Mouse (Mus musculus): ENCODE measurements around the gene Inpp5f. TPM values are rescaled to one million over a fixed set of nuclear protein-coding genes. Genes with fewer than 3 reads are reported as not detected.
"Not testable (repeated sequence)": the region's sequence is repeated elsewhere in the genome, so short reads cannot be mapped to it uniquely, and the experiment has no call there.

Gene Inpp5f
- polyA plus RNA-seq, 1 experiment from 2014 or later: 18.0 TPM

- peaks cover 19% of the 10 kb centered on the region for H3K4me1 ChIP-seq
- no peaks in the 10 kb centered on the region for H3K36me3 ChIP-seq
- H3K27ac ChIP-seq: no peak overlapping the region
- WGBS: 71% methylated on average over 2 of the region's 2 CpGs
- DNase-seq (ENCODE audit: low spot score): no peak
- no peaks in the 10 kb centered on the region for H3K9me3 ChIP-seq
- H3K27me3 ChIP-seq (ENCODE audit: insufficient read depth, poor library complexity, severe bottlenecking): no peaks in the 10 kb centered on the region
- H3K4me3 ChIP-seq: no peak overlapping the region
These were observed 31.7 kb upstream of the Inpp5f start for GRCm38 (mm10) chr7:128579381-128579780.

GRCm38 (mm10) chr7:128580318-128580717, 30.8 kb upstream of the Inpp5f start:
- Histone ChIP-seq H3K36me3 (no peaks in the 10 kb centered on the region), H3K27me3 (ENCODE audit: insufficient read depth, poor library complexity, severe bottlenecking) (no peaks in the 10 kb centered on the region), H3K9me3 (no peaks in the 10 kb centered on the region), H3K27ac (no peak overlapping the region), H3K4me1 (peaks cover 19% of the 10 kb centered on the region), H3K4me3 (no peak overlapping the region)
- DNase-seq (ENCODE audit: low spot score): no peak
- 84% methylated on average over 6 of the region's 6 CpGs for WGBS

- Histone ChIP-seq H3K4me3 (peak overlapping the region; percentile 9; the same call in 1 of the 2 replicates), H3K27me3 (ENCODE audit: insufficient read depth, poor library complexity, severe bottlenecking) (no peaks in the 10 kb centered on the region), H3K27ac (0 out of 2 replicates have a peak overlapping the region, but pooled peaks have one; percentile 24), H3K9me3 (no peaks in the 10 kb centered on the region), H3K36me3 (no peaks in the 10 kb centered on the region), H3K4me1 (peaks cover 19% of the 10 kb centered on the region)
- 67% methylated on average over 15 of the region's 15 CpGs for WGBS
- DNase-seq (ENCODE audit: low spot score): no peak
These were observed 29.2 kb upstream of the Inpp5f start for GRCm38 (mm10) chr7:128581864-128582484.

DNA sequence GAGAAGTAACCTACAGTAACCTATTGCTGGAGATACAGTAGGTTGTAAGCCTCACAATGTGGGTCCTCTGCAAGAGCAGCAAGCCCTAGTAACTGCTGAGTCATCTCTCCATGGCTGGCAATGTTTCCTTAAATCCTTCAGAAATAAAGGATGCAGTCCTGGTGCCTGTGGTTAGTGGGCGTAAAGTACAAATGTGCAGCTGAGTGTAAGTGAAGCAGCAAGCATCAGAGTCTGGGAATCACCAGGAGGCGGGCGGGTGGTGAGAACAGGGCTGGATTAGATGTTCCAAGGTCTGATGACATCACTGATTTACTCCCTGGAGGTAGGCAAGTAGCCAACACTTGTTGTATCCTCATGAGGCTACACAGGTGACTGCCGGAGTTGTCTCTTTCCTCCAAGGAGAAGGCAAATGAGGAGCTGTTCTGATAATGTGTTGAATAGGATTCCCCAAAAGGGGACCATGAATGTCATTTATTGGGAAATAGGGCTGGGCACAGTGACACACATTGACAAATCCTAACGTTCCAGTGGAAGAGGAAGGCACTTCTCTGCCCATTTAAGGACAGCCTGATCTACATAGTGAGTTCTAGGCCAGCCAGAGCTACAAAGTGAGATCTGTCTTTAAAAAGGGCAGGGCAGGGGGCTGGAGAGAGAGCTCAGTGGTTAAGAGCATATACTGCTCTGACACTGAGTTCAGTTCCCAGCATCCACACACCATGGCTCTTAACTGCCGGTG, 27.7 kb upstream of the Inpp5f start:
- Histone ChIP-seq H3K4me3 (no peak overlapping the region), H3K36me3 (no peaks in the 10 kb centered on the region), H3K27me3 (ENCODE audit: insufficient read depth, poor library complexity, severe bottlenecking) (no peaks in the 10 kb centered on the region), H3K4me1 (peaks cover 27% of the 10 kb centered on the region), H3K9me3 (no peaks in the 10 kb centered on the region), H3K27ac (no peak overlapping the region)
- WGBS: 75% methylated on average over 6 of the region's 6 CpGs
- no peak for DNase-seq (ENCODE audit: low spot score)

DNA sequence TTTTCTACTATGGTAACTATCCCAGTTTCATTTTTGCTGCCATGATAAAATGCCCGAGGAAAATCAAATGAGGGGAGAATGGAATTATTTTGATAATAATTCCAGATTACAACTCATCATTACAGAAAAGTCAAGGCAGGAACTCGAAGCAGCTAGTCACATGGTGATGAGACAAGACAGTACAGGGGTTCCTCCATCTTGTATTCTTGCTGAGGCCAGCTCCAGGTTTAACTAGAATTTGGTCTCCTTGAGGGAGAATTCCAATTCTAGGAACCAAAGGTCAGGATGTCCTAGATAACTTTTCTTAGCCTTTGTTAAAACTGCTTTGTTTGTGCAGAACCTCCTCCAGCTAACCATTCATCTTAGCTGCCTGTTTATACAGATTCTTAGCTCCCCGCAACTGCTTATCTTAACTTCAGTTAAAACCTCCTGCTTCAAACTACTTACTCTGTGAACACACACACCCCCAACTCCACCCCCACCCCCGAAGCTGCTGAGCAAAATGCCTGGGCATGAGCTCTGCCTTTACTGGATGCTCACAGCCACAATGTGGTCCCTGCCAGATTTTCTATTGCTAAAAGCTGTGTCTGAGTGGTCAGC, 23.7 kb upstream of the Inpp5f start:
- no peaks in the 10 kb centered on the region for H3K36me3 ChIP-seq
- H3K27ac ChIP-seq: peak overlapping the region; percentile 32; the same call in 1 of the 2 replicates
- no peaks in the 10 kb centered on the region for H3K27me3 ChIP-seq (ENCODE audit: insufficient read depth, poor library complexity, severe bottlenecking)
- 62% methylated on average over 4 of the region's 4 CpGs for WGBS
- DNase-seq (ENCODE audit: low spot score): no peak
- H3K4me3 ChIP-seq: no peak overlapping the region
- no peaks in the 10 kb centered on the region for H3K9me3 ChIP-seq
- peaks cover 31% of the 10 kb centered on the region for H3K4me1 ChIP-seq

DNA sequence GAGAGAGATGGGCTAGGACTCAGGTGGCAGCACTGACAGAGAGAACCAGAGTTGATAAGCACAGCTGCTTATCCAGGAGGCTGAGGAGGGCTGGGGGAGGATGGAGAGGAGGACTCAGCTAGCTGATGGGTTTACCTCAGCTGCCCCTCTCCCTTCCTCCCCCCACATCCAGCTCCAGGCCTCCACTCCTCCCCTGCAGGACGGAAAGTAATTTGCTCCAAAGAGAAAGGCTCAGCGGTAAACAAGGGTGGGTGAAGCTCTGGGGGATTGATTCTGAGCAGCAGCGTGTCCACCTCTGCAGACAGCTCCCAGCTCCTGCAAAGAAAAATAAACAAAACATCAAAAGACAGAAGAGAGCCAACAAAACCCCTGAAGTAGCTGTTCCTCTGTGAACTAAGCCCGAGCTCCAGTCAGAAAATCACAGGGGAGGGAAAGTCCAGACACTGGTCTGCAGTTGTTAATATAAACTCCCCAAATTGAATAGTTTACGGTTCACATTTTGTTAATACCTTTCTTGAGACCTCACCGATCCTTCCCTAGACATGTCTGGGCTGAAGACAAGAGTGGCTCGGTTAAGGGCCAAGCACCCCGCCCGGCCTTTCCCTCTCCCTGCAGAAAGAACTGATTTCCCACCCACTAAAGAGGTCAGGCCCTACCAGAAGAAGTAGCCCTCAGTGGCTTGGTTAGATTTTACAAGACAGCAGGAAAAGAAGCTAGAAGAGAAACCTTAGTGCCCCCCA, 19.6 kb upstream of the Inpp5f start:
- H3K27me3 ChIP-seq (ENCODE audit: insufficient read depth, poor library complexity, severe bottlenecking): no peaks in the 10 kb centered on the region
- no peaks in the 10 kb centered on the region for H3K36me3 ChIP-seq
- 16% methylated on average over 9 of the region's 9 CpGs for WGBS
- H3K4me1 ChIP-seq: peaks cover 26% of the 10 kb centered on the region
- no peak for DNase-seq (ENCODE audit: low spot score)
- H3K27ac ChIP-seq: peak overlapping the region; percentile 76
- H3K4me3 ChIP-seq: no peak overlapping the region
- H3K9me3 ChIP-seq: no peaks in the 10 kb centered on the region

DNA sequence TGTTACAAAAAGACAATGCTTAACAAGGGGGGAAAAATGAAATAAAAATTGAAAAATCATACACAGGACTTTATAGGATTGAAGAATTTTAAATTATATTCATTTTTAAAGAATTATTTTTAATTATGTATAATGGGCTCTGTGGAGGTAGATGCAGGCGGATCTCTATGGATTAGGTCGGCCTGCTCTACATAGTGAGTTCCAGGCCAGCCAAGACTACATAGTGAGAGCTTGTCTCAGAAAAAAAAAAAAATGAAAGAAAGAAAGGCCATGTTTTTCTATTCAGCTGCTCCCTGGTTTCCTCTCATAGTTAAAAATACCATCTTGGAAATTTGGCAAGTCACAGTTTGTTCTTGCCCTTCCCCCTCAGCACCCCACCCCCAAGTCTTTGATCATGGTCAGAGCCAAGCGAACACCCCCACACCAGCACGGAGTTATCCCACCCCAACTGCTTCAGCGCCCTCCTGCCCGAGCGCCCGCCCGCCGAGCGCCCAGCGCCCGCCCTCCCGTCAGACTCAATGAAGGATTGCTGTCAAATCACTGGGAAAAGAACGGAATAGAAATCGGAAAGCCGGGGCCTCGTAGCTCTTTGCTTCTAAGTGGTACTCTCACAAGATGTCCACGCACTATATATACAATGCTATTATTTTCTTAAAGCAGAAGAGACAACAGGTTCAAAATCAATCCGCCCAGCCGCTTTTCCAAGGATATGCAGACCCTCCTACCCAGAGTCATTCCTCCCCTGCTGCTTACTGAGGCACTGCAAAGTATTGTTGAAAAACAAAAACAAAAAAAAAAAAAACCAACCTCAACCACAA, 18.8 kb upstream of the Inpp5f start:
- H3K9me3 ChIP-seq: no peaks in the 10 kb centered on the region
- WGBS: 10% methylated on average over 21 of the region's 21 CpGs
- no peak for DNase-seq (ENCODE audit: low spot score)
- H3K4me1 ChIP-seq: peaks cover 26% of the 10 kb centered on the region
- no peaks in the 10 kb centered on the region for H3K36me3 ChIP-seq
- peak overlapping the region; percentile 57 for H3K4me3 ChIP-seq
- H3K27me3 ChIP-seq (ENCODE audit: insufficient read depth, poor library complexity, severe bottlenecking): no peaks in the 10 kb centered on the region
- peak overlapping the region; percentile 76 for H3K27ac ChIP-seq

GRCm38 (mm10) chr7:128592936-128593241, 18.2 kb upstream of the Inpp5f start:
- Histone ChIP-seq H3K27ac (peak overlapping the region; percentile 23; the same call in 1 of the 2 replicates), H3K4me3 (peak overlapping the region; percentile 57), H3K9me3 (no peaks in the 10 kb centered on the region), H3K36me3 (no peaks in the 10 kb centered on the region), H3K27me3 (ENCODE audit: insufficient read depth, poor library complexity, severe bottlenecking) (no peaks in the 10 kb centered on the region), H3K4me1 (peaks cover 20% of the 10 kb centered on the region)
- 14% methylated on average over 6 of the region's 6 CpGs for WGBS
- no peak for DNase-seq (ENCODE audit: low spot score)

DNA sequence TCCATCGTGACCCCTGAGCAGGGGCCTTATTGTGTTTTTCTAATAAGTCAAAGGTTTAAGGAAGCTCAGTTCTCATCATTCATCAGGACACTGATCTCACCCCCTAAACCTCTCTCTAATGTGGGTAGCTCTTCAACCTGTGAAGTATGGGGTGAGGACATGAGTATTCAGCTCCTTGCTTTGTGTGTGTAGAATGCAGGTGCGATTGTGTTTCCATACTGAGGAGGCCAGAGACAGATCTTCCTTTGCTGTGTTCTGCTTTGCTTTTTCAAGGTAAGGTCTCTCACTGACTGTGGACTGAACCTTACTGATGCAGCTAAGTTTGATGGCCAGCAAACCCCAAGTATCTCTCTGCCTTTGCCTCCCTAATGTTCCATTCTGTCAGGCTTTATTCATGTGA, 14.9 kb upstream of the Inpp5f start:
- Histone ChIP-seq H3K4me3 (no peak overlapping the region), H3K9me3 (no peaks in the 10 kb centered on the region), H3K27ac (no peak overlapping the region), H3K27me3 (ENCODE audit: insufficient read depth, poor library complexity, severe bottlenecking) (no peaks in the 10 kb centered on the region), H3K4me1 (peaks cover 15% of the 10 kb centered on the region), H3K36me3 (no peaks in the 10 kb centered on the region)
- WGBS: 90% methylated on average over 2 of the region's 2 CpGs
- no peak for DNase-seq (ENCODE audit: low spot score)

DNA sequence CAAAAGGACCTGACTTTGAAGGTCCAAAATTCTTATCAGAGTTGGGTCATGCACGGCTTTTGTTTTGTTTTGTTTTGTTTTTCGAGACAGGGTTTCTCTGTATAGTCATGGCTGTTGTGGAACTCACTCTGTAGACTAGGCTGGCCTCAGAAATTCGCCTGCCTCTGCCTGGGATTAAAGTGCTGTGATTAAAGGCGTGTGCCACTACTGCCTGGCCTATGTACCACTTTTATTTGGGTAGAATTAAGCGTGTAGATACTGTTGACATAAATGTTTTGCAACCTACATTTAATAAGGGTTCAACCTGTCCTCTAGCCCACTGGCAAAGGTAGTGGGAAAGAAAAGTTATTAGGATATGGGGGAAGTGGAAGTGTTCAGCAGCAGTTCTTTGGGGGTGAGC, 12.1 kb upstream of the Inpp5f start:
- 71% methylated on average over 5 of the region's 5 CpGs for WGBS
- DNase-seq (ENCODE audit: low spot score): no peak
- H3K27ac ChIP-seq: no peak overlapping the region
- H3K9me3 ChIP-seq: no peaks in the 10 kb centered on the region
- H3K36me3 ChIP-seq: no peaks in the 10 kb centered on the region
- no peaks in the 10 kb centered on the region for H3K27me3 ChIP-seq (ENCODE audit: insufficient read depth, poor library complexity, severe bottlenecking)
- H3K4me3 ChIP-seq: no peak overlapping the region
- no peaks in the 10 kb centered on the region for H3K4me1 ChIP-seq

DNA sequence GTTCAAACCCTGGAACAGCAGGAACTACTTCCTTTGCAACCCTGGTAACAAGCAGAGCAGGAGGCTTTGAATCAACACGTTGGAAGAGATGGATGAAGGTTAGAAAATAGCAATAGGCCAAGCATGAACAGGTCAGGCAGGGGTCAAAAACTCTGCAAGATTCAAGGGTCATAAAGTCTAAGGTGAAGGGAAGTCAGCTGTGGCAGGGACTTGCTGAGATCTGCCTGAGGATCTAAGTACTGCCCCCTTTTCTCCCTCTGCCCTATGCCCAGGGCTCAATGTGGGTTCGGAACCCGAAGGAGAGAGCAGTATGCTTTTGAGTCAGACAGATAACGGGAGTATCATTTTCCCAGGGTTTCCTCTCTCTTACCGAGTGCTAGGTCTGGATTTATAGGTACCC, 9.3 kb upstream of the Inpp5f start:
- no peaks in the 10 kb centered on the region for H3K36me3 ChIP-seq
- 78% methylated on average over 5 of the region's 5 CpGs for WGBS
- H3K9me3 ChIP-seq: no peaks in the 10 kb centered on the region
- no peak overlapping the region for H3K27ac ChIP-seq
- DNase-seq (ENCODE audit: low spot score): no peak
- no peaks in the 10 kb centered on the region for H3K4me1 ChIP-seq
- no peak overlapping the region for H3K4me3 ChIP-seq
- H3K27me3 ChIP-seq (ENCODE audit: insufficient read depth, poor library complexity, severe bottlenecking): no peaks in the 10 kb centered on the region

DNA sequence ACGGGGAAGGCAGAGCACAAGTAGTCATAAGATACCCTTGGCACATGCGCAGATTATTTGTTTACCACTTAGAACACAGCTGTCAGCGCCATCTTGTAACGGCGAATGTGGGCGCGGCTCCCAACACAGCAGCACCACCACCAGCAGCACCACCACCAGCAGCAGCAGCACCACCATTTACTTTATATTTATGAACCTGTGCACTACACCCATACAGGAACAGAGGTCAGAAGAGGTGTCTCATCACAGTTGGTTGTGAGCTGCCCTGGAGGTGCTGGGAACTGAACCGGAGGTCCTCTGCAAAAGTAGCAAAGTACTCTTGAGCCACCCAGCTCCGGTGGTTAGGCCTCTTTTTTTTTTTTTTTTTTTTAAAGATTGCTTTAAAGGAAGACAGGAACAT, 1.2 kb upstream of the Inpp5f start:
- not testable (repeated sequence) for H3K36me3 ChIP-seq; DNase-seq (ENCODE audit: low spot score); H3K9me3 ChIP-seq; H3K27ac ChIP-seq; H3K27me3 ChIP-seq (ENCODE audit: insufficient read depth, poor library complexity, severe bottlenecking); H3K4me3 ChIP-seq
- WGBS: 96% methylated on average over 8 of the region's 9 CpGs
- peaks cover 23% of the 10 kb centered on the region for H3K4me1 ChIP-seq
